Mouse (Mus musculus) small intestine, adult 2 months (tissue): ENCODE data around the gene Polr2h.

Experiments used
- CTCF ChIP-seq: fragments of 200-500 bp; IDR thresholded peaks from 2 replicates; pipeline ENCODE4 v1.5.1; 2012; ENCODE audit warnings: low read depth, mild to moderate bottlenecking, control low read depth, inconsistent platforms, low read length, moderate library complexity, mixed read lengths; ENCODE audit not compliant: insufficient replicate concordance, insufficient read length; ENCODE audit errors: extremely low read depth
- POLR2A ChIP-seq: fragments of 200-500 bp; IDR thresholded peaks from 2 replicates; pipeline ENCODE4 v1.6.1; 2012; ENCODE audit warnings: low read depth, mild to moderate bottlenecking, control low read depth, inconsistent platforms, low read length, moderate library complexity

DNA sequence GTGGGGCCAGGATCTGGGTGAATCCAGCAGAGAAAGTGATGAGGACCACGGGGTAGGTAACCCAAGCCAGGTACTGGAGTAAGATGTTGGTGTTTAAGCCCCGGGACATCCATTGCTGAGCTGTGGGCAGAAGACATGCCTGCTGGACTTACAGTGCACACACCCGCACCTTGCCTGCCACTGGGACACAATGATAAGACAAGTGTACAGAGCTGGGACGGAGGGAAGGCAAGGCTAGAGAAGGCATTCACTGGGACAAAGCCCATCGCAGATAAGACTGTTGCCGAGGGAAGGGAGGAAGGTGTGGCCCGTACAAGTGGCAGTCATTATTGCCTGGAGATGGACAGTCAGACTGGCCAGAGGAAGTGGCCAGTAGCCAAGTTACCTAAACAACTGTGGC is 4.6 kb upstream of the Polr2h start:
- TF ChIP-seq CTCF: no peak
- no peak for TF ChIP-seq POLR2A
